Mouse (Mus musculus): ENCODE measurements around the gene Gng5.
A peak's percentile ranks its signal among the peaks of the same experiment; 100 is the strongest.

The Gng5 gene

DNA sequence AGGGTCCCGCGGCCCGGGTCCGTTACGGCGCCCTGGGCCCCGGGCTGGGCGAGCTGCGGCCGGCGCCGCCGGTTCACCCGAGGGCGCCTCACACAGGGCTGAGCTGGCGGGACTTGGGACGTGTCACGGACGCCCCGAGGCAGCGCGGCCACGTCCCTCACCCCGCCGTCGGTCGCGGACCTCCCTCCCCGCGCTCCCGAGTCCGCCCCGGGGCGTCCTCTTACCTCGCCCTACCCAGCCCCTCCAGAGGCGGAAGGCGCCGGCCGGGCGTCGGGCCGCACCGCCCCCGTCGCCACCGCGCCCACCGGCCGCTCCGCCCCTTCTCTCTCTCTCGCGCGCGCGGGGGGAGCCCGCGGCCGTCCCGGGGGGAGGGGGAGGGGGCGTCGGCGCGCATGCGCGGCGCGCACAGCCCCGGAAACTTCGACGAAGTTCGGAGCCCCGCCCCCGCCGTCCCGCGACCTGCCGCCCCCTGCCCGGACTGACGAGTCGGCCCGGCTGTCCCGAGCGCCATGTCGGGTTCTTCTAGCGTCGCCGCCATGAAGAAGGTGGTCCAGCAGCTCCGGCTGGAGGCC, at the start of gene Gng5, which contains the start of gene Spata1:
Gene Gng5, plus strand, starts transcription at position 377 of the 572 bp plus-strand sequence.
Gene Spata1, minus strand, starts transcription at position 323 of the 572 bp plus-strand sequence.
- peak; percentile 87 for DNase-seq (ENCODE audit: low spot score in 2 of 2)

DNA sequence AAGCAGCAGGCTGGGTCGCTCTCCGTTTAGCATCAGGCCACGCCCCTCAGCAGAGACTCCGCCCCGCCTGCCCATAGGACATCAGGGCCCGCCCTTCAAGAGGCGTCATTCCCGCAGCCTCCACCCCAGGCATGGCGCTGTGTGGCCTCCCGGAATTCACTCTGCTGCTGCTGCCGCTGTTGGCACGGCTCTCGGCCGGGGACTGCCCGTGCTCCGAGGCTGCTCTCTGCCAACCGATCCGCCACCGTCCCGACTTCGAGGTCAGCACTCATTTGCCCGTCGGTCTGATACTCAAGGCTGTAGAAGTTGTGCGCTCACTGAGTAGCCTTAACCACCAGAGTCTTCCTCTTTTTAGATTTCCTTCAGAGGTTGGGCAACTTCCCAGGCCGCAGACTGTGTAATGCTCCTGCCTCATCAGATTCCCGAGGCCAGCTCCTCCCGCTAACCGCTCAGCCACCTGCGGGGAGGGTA, 49.2 kb upstream of the Gng5 start:
- peak; percentile 91 to 92 for DNase-seq (ENCODE audit: low spot score in 2 of 2)

DNA sequence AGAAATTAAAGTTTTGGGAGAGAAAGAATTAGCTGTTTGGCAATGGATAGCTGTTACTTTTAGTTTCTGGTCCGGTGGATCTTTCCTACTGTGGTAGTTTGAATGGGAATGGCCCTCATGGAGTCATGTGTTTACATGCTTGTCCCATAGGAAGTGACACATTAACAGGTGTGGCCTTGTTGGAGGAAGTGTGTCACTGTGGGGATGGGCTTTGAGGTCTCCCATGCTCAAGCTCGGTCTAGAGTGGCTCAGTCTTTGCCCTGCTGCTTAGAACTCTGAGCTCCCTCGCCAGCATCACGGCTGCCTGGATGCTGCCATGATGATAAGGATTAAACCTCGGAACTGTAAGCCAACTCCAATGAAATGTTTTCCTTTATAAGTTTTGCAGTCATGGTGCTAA, 48.2 kb upstream of the Gng5 start:
- DNase-seq (ENCODE audit: low spot score in 2 of 2), result no peak

DNA sequence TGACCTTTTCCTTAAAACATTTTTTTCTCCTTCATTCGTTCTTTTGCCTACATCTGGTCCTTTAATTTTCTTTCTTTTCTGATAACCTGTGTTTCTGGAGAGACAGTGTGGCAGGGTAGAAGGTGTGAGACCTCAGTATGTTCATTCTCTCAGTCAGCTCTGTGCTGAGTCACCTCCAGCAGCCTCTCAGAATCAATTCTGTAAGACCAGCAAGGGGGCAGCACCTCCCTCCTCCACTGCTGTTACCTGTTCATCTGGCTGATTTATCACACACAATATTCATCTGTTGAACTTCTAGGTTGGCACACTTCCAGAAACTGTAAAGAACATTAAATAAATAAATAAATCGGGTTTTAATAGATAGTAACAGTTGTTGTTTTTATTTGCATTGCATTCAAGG, 36.7 kb upstream of the Gng5 start:
- DNase-seq (ENCODE audit: low spot score in 2 of 2), result no peak

DNA sequence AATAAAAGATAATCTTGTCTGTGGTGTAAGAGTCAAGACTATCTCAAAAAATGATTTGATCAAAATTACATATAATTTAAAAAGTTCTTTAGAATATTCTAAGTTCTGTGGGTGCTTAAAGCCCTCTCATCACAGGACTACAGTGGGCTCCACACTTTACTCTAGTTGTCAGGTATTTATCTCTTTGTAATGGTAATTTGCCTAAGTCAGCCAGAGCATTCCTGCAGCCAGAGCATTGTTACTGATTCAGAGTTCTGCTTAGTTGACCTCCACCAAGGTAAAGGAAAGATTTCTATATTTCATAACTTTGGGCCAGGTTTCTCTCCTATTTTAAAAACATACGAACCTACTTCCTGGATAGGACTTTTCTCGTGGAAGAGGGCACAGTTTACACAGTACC, 30.4 kb upstream of the Gng5 start:
- DNase-seq (ENCODE audit: low spot score in 2 of 2), result no peak

DNA sequence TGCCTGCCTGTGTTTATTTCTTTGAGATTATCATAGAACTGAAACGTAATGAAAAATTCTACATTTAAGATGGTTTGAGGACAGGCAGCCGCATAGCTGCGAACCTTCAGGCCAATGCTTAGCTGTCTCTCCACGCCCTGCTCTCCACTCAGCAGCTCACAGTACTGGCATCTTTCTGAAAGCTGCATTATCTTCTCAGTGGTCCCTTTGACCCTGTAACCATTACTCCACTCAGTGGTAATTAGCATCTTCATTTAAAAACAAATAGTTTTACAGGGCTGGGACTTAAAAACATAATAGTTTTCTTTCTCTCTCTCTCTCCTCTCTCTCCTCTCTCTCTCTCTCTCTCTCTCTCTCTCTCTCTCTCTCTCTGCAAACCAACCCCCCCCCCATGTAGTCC, 26.9 kb upstream of the Gng5 start:
- no peak for DNase-seq (ENCODE audit: low spot score in 2 of 2)

DNA sequence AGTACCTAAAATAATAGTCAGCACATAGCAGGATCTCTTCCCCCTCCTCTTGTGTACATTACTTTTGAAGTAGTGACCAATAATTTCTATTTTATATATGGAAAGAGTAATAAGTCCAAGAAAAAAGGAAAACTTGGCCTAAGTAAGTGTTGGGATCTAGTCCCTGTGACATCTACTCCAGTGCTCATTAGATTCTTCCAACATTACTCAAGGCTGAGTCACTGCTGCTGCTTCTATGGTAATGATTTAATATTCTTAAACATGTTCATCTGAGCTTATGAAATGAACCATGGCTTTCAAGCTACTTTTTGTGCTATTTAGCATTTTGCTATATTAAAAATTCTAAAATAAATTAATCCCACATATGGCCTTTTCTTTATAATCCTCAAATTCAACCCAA, 25.9 kb upstream of the Gng5 start:
- DNase-seq (ENCODE audit: low spot score in 2 of 2), result no peak

DNA sequence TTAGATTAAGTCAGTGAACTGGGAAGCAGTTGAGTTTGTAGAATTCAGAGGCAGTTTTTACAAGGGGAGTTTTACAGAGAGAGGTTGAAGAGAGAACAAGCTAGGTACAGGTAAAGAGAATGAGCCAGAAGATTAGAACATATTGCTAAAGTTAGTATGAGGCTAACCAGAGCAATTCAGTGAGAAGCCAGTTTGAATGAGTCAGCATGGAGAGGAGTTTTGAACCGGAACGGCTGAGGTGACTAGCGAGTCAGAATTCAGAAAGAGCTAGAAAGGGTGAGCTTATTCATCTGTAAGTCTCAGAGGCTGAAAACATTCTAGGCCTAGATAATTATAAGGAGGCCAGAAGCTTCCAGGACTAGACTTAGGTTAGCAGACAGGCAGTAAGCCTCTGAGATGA, 25.2 kb upstream of the Gng5 start:
- DNase-seq (ENCODE audit: low spot score in 2 of 2), result no peak

DNA sequence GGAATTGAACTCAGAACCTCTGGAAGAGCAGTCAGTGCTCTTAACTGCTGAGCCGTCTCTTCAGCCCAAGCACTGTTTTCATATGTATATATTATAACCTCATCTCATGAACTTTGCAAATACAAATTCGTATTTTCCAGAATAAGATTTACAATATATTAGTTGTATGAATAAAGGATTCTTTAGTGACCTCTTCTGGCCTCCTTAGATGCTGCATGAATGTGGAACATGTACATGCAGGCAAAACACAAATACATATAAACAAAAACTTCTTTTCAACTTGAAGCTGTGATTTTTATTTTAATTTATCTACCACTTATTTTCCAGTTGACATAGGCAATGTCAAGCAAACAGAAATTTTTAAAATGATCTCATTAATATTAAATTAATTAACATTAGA, 17.6 kb upstream of the Gng5 start:
- DNase-seq (ENCODE audit: low spot score in 2 of 2), result no peak

DNA sequence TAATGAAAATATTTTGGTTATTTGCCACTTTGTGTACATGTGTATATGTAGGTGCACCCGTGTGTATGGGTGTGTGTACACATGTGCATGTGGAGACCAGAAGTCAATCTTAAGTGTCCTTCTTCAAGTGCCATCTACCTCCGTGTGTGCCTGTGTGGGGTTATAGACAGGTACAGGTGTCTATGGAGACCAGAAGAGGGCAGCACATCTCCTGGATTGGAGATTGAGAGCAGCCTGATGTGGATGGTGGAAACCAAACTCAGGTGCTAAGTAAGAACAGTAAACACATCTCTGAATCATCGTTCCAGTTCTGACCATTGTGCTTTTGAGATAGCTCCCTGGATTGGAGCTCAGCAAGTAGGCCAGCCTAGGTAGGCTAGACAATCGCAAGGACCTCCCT, 13.1 kb upstream of the Gng5 start:
- DNase-seq (ENCODE audit: low spot score in 2 of 2), result no peak

DNA sequence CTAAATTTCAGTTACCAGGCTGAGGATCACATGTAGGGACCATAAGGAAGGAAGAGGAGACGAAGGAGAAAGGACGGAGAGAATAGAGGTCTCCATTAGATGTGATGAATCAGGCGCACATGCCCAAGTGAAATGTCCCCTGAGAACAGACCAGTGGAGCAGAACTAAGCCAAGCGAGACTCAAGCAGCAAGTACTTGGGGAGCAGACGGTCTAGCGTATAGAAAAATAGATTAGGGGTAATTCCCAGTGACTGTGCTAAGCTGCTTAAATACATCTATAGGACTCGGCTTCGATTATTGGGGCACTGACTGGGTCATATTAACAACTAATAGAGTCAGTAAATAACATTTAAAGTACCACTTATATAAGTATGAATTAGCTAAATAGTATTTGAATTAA, 4.7 kb upstream of the Gng5 start:
- DNase-seq (ENCODE audit: low spot score in 2 of 2), result no peak

DNA sequence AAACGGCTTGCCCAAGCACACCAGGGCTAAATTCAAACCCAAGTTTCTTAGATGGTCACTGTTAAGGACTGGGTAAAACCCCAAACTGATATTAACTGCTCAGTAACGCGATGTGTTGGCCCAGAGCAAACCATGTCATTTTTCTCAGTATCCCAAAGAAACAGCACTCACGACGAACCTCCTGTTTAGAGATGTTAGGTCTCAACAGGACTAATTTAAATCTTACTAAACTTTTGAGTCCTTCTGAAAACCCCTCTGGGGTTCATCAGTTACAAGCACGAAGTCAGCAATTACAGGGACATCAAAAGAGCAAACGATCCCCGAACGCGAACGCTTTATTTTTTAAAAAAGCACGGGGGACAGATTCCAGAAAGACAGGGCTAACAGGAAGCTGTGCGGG, 618 bp upstream of the Gng5 start:
- DNase-seq (ENCODE audit: low spot score in 2 of 2), result peak in 1 of 2 experiments; percentile 10

DNA sequence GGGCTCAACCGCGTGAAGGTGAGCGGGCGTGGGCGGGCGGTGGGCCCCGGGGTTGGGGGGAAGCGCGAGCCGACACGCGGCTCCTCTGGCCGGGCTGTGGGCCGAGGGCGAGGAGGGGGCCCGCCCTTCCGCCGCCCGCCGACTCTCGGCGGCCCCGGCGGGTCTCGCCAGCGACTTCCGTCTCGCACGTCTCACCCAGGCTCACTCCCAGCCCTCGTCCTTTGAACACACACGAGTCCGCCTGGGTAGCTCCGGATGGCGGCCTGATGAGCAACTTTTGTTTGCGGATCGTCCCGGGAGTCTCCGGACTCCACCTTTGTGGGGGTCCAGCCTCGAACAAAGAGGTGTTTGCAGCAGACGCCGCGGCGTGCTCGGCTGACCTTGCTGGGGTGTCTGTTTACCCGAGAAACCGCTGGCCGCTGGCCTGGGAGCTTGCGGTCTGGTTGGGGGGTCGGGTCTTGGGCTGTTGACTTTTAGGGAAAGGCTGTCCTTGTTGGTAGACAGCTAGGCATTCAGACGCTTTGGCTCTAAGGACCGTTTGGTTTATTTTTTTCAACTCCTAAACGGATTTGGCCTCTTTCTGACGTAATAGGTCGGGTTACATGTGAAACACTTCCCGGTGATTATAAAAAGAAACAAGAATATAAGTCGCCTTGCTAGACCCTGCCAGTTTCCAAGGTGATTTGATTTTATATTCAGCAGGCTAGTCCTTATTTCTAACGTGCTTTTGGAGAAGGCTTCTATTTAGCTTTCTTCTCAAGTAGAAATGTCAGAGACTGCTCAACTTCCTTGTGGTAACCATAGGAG, 599 bp downstream of the Gng5 start:
- DNase-seq (ENCODE audit: low spot score in 2 of 2), result peak; percentile 25 to 36

DNA sequence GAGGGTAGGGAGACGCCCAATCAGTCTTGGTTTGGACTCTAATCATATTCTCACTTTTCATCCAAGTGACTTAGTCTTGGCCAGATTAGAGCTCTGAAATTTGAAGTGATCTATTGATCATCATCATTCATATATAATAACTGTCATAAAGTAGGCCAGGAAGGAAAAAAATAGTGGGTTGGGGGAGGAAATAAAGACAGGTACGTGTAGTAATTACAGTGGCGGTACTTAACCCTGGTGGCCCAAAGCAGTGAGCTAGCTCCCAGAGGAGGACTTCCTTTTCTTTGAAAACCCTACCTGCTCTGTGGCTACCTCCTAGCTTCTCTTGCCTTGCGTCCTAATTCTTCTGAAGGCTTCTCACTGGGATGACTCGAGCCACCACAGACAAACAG, 1.2 kb downstream of the Gng5 start:
- DNase-seq (ENCODE audit: low spot score in 2 of 2), result no peak

DNA sequence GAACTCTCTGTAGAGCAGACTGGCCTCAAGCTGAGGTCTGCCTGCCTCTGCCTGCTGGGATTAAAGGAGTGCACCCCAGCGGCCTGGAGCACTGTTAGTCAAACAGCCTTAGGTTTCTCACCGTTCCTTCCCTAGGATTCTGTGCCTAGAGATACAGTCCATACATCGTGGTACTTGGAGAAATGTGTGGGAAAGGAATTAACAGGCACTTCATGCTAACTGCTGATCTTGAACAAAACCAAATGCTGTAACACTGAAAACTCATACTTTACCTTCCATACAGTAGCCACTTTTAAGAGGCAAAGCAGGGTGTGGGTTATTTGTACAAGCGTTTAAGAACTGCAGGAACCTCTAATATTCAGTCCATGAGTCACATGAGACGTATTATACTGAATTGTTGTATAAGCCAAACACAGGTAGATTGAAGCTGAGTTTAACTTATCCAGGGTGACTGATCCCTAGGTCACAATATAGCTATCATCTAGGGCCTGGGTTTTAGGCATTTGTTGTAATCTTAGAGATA, 2.1 kb downstream of the Gng5 start:
- DNase-seq (ENCODE audit: low spot score in 2 of 2), result no peak

DNA sequence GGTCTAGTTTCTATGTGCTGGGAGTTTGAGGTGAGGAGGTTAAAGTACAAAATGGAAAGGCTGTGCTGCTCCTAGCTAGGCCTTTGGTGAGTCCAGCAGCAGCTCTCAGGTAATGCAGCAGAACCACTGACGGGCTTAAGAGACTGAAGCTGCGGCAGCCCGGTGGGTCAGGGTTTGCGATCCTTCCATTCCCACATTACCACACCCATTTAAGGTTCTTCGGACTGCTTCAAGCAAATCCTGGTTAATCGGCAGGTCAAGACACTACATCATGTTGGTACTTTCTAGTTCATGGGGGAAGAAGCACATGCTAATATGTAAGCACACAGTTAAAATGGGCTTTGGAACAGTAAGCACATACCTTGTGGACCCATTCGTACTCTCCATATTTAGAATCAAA, 7.1 kb downstream of the Gng5 start:
- no peak for DNase-seq (ENCODE audit: low spot score in 2 of 2)

DNA sequence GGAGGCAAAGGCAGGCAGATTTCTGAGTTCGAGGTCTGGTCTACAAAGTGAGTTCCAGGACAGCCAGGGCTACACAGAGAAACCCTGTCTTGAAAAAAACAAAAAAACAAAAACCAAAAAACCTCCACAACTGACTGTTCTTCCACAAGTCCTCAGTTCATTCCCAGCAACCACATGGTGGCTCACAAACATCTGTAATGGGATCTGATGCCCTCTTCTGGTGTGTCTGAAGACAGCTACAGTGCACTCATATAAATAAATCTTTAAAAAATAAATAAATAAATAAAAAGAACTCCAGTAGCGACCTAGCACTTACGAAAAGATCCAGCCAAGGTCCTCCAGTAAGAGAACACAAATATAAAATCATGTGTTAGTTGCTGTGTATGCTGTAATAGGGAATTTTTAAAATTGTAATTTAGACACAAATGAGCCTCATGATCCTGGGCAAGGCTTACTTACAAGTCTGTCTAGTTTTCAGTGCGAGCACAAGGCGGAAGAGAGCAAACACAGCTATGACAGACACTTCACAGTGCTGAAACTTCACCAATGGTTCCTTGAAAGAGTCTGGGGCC, 20.7 kb downstream of the Gng5 start:
- no peak for DNase-seq (ENCODE audit: low spot score in 2 of 2)

DNA sequence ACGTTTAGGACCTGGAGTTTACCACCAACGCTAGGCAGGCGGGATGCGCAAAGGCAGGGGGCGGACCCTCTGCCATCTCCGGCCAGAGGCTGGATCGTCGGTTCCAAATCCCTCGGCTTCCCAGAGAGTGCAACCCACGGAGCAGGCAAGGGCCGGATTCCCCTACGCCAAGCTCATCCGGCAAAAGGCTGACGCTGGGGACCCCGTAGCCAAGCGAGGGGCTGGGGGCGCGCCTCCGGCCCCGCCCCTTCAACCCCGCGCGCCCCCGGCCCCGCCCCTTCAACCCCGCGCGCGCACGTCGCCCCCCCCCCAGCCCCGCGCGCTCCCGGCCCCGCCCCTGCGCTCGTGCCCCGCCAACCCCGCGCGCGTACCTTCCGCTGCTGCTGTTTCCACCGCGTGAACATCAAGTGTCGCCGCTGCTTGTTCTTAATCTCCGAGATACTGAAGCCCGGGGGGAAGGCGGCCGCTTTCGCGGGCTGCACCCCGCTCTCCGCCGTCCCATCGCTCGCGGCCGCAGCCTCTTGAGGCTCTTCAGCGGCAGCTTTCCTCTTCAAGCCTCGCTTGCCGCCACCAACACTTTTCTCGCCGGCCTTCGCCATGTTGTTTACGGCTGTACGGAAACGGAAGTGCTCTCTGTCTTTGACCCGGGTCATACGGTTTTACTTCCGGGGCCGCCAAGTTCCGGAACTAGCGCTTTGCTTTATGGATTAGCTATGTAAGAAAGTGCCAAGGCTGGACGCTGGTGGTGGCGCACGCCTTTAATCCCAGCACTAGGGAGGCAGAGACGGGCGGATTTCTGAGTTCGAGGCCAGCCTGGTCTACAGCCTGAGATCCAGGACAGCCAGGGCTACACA, 21.4 kb downstream of the Gng5 start, which contains the start of gene Rpf1:
Gene Rpf1, minus strand, starts transcription at position 632 of the 854 bp plus-strand sequence.
- peak; percentile 85 to 92 for DNase-seq (ENCODE audit: low spot score in 2 of 2)

DNA sequence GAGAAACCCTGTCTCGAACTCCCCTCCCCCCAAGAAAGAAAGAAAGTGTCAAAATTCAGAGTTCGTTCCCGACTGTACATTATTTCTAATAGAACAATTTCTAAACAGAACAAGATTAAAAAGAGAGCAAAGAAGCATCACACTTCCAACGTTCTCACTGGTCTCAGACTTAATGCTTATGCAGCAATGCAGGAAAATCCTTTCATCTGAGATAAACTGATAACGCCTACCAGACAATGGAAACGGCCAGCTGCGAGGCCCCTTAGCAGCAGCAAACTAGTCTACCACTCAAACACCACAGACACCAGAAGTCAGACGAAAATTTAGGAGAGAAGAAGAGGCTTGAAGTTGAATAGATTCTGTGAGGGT, 22.0 kb downstream of the Gng5 start:
- no peak for DNase-seq (ENCODE audit: low spot score in 2 of 2)

DNA sequence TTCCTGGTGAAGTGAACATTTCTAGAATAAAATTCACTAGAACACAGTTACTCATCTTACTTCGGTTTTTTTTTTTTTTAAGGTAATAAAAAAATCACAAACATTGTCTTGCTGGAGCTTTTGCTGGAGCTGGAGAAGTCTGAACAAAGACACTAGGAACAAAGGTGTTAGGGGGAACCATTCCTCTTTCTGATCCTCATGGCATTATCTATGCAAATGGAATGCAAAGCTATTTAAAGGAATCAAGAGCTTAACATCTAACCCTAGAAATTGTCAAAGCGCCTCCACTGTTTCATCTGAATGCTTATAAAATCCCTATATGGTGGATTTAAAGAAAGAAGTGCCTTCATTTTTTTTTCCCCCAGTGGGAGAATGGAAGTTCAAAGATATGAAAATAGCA, 28.7 kb downstream of the Gng5 start:
- DNase-seq (ENCODE audit: low spot score in 2 of 2), result no peak

DNA sequence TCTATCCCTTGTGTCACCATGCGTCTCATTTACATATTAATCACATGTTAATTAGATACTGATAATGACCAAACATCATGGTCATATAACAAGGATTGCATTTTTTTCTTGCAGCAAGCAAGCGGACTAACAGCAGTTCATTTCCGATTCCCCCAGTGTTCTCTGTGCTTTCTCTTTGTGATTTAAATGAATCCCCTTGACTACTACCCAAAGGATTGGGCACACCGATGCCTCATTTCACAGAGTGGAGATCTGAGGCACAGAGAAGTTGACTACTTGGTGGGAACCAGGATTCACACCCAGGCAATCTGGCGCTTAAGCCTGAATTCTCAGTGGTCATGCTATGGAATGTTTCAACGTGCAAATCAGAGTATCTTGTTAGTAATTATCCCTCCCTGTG, 35.4 kb downstream of the Gng5 start:
- no peak for DNase-seq (ENCODE audit: low spot score in 2 of 2)

Data from heart, adult 9 months (tissue).